Mouse (Mus musculus): ENCODE data around the gene Nkx1-2. TPM values are rescaled to one million over a fixed set of nuclear protein-coding genes. Genes with fewer than 3 reads are reported as not detected.

Gene Nkx1-2
- not detected in 2 replicates for polyA plus RNA-seq (2015; fragmentation: Nextera tagmentation; extraction: Ambion mirVana)

- peaks cover 97% of the 10 kb centered on the region for H3K27me3 ChIP-seq
- no peaks in the 10 kb centered on the region for H3K9me3 ChIP-seq
- H3K27ac ChIP-seq: no peak within 1 kb of the TSS
- no peaks in the 10 kb centered on the region for H3K36me3 ChIP-seq
- H3K4me2 ChIP-seq: peak within 1 kb of the TSS; percentile 73
- H3K9ac ChIP-seq: no peak within 1 kb of the TSS
- peak; percentile 49 for ATAC-seq (ENCODE audit: borderline replicate concordance, extremely low read depth, low FRiP score, low TSS enrichment)
- 1% methylated on average over 42 of the region's 52 CpGs for WGBS
- peak within 1 kb of the TSS; percentile 34 for H3K4me3 ChIP-seq
- H3K4me1 ChIP-seq: peaks cover 33% of the 10 kb centered on the region
These were observed at the start of gene Nkx1-2 for GRCm38 (mm10) chr7:132599071-132599975. TSS of gene Nkx1-2 (minus strand) at chr7:132599637.

DNA sequence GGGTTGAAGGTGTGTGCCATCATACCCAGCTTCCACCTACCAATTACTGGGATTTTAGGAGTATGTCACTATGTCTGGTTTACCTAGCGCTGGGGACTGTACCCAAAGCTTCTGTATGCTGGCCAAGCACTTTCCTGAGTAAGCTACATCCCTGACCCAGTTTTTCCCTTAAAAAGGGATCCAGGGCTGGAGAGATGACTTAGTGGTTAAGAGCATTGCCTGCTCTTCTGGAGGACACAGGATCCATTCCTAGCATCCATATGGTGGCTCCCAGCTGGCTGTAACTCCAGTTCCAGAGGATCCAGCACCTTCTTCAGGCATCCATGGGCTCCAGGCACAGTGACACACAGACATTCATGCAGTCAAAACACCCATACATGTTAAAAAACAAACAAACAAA, 47.1 kb upstream of the Nkx1-2 start:
- ATAC-seq (ENCODE audit: borderline replicate concordance, extremely low read depth, low FRiP score, low TSS enrichment): no peak
- H3K9me3 ChIP-seq: no peaks in the 10 kb centered on the region
- H3K36me3 ChIP-seq: no peaks in the 10 kb centered on the region
- H3K4me2 ChIP-seq: no peak overlapping the region
- no peaks in the 10 kb centered on the region for H3K4me1 ChIP-seq
- no peak overlapping the region for H3K9ac ChIP-seq
- WGBS: 100% methylated on average over 1 of the region's 1 CpGs
- no peaks in the 10 kb centered on the region for H3K27me3 ChIP-seq
- no peak overlapping the region for H3K27ac ChIP-seq
- H3K4me3 ChIP-seq: no peak overlapping the region

DNA sequence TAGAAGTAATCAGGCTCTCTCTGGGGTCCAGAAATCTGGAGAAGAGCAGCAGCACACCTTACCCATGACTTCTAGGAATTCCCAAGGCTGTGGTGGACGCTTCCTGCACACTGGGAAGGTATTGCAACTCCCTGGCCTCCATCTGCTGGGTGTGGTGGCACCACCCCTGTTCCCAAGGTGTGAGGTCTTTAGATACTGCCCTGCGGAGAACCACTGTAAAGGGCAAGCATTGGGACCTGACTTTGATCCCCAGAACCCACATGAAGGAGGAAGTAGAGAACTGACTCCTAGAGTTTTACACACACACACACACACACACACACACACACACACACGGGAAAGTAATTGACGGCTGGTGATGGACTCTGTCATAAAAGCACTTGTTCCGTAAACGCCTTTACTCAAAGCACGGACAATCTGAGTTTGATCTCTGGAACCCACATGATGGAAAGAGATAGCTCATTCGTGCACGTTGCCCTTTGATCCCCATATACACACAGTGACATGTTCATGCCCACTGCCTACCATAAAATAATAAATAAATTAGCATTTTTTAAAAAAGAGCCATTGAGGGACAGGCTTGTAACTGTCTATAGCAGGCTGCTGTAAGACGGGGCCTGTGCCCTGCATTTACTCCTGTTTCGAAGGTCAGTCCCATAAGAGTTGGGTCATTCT, 45.3 kb upstream of the Nkx1-2 start:
- H3K27ac ChIP-seq: no peak overlapping the region
- no peak overlapping the region for H3K4me2 ChIP-seq
- 74% methylated on average over 11 of the region's 11 CpGs for WGBS
- no peaks in the 10 kb centered on the region for H3K4me1 ChIP-seq
- no peak for ATAC-seq (ENCODE audit: borderline replicate concordance, extremely low read depth, low FRiP score, low TSS enrichment)
- no peaks in the 10 kb centered on the region for H3K27me3 ChIP-seq
- no peak overlapping the region for H3K9ac ChIP-seq
- no peaks in the 10 kb centered on the region for H3K9me3 ChIP-seq
- no peak overlapping the region for H3K4me3 ChIP-seq
- no peaks in the 10 kb centered on the region for H3K36me3 ChIP-seq

GRCm38 (mm10) chr7:132641606-132642005, 42.2 kb upstream of the Nkx1-2 start:
- no peaks in the 10 kb centered on the region for H3K9me3 ChIP-seq
- H3K27ac ChIP-seq: no peak overlapping the region
- no peak overlapping the region for H3K4me3 ChIP-seq
- 81% methylated on average over 1 of the region's 1 CpGs for WGBS
- H3K9ac ChIP-seq: no peak overlapping the region
- H3K4me1 ChIP-seq: peaks cover 14% of the 10 kb centered on the region
- H3K27me3 ChIP-seq: no peaks in the 10 kb centered on the region
- no peak overlapping the region for H3K4me2 ChIP-seq
- ATAC-seq (ENCODE audit: borderline replicate concordance, extremely low read depth, low FRiP score, low TSS enrichment): no peak
- H3K36me3 ChIP-seq: no peaks in the 10 kb centered on the region

DNA sequence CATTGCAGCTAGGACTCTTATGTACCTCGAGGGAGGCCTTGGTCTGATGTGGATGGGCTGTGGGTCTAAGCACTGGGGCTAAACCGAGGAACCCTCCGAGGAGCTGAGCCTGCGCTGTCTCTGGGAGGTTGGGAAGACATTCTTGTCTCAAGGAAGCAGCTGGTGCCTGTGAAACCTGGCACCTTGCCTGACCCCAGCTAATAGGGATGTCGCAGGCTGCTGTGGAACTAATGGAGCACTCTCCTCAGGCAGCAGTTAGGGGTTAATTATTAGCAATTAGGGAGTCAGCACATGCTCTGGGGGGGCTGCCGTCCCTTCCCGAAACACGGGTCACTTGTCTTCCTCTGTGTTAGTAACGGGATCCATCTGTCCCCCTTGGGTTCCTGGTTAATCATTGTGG, 41.5 kb upstream of the Nkx1-2 start:
- H3K4me3 ChIP-seq: no peak overlapping the region
- no peak overlapping the region for H3K27ac ChIP-seq
- H3K4me1 ChIP-seq: peaks cover 14% of the 10 kb centered on the region
- 0 out of 2 replicates have a peak, but pooled peaks have one; percentile 24 for ATAC-seq (ENCODE audit: borderline replicate concordance, extremely low read depth, low FRiP score, low TSS enrichment)
- H3K36me3 ChIP-seq: no peaks in the 10 kb centered on the region
- 25% methylated on average over 9 of the region's 9 CpGs for WGBS
- no peak overlapping the region for H3K4me2 ChIP-seq
- H3K27me3 ChIP-seq: no peaks in the 10 kb centered on the region
- H3K9me3 ChIP-seq: no peaks in the 10 kb centered on the region
- H3K9ac ChIP-seq: no peak overlapping the region

- H3K9me3 ChIP-seq: no peaks in the 10 kb centered on the region
- no peak overlapping the region for H3K4me2 ChIP-seq
- no peak overlapping the region for H3K9ac ChIP-seq
- no peak overlapping the region for H3K27ac ChIP-seq
- H3K27me3 ChIP-seq: no peaks in the 10 kb centered on the region
- H3K36me3 ChIP-seq: no peaks in the 10 kb centered on the region
- 55% methylated on average over 12 of the region's 12 CpGs for WGBS
- ATAC-seq (ENCODE audit: borderline replicate concordance, extremely low read depth, low FRiP score, low TSS enrichment): peak; percentile 52; the same call in 1 of the 2 replicates
- H3K4me1 ChIP-seq: peaks cover 14% of the 10 kb centered on the region
- no peak overlapping the region for H3K4me3 ChIP-seq
These were observed 39.1 kb upstream of the Nkx1-2 start for GRCm38 (mm10) chr7:132638446-132639087.

DNA sequence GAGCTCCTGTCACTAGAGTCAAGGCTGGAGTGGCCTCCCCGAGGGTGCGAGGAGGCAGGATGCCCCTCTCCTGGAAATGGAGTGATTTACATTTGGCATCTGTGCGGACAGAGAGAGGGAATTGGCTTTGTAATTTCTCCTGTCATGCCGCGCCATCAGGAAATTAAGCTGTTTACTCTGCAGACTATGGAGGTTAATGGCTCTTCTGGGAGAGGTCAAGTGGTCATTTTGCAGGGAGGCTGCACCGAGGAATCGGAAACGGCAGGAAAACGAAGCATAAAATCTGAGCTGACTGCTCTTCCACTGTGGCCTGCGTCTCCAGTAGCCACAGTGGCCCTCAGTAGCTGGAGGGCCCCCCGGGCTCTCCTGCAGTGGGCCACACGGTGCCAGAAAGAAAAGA, 37.9 kb upstream of the Nkx1-2 start:
- no peaks in the 10 kb centered on the region for H3K27me3 ChIP-seq
- H3K9me3 ChIP-seq: no peaks in the 10 kb centered on the region
- H3K4me1 ChIP-seq: peaks cover 14% of the 10 kb centered on the region
- WGBS: 15% methylated on average over 12 of the region's 12 CpGs
- H3K27ac ChIP-seq: no peak overlapping the region
- H3K36me3 ChIP-seq: no peaks in the 10 kb centered on the region
- no peak overlapping the region for H3K9ac ChIP-seq
- no peak overlapping the region for H3K4me2 ChIP-seq
- no peak overlapping the region for H3K4me3 ChIP-seq
- no peak for ATAC-seq (ENCODE audit: borderline replicate concordance, extremely low read depth, low FRiP score, low TSS enrichment)

DNA sequence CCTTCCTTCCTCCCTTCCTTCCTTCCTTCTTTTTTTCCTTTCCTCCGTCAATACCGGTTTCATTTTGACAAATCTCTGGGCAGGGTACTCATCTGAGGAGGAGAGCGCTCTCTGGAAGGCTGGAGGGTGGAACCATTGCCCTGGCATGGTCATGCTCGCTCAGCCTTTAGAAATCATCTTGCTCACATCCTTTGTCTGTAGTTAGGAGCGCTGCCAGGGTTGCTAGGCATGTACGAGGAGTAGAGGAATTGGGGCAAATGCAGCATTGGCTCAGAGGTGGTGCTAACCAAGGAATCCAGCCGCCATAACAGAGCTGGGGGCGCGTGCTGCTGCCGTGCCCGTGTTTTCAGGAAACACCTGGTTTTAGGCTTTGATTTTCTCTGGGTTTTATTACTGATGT, 31.9 kb upstream of the Nkx1-2 start:
- ATAC-seq (ENCODE audit: borderline replicate concordance, extremely low read depth, low FRiP score, low TSS enrichment): no peak
- Histone ChIP-seq H3K36me3 (no peaks in the 10 kb centered on the region), H3K9ac (no peak overlapping the region), H3K4me1 (no peaks in the 10 kb centered on the region), H3K27ac (no peak overlapping the region), H3K27me3 (no peaks in the 10 kb centered on the region), H3K4me2 (no peak overlapping the region), H3K4me3 (no peak overlapping the region), H3K9me3 (no peaks in the 10 kb centered on the region)
- 79% methylated on average over 11 of the region's 11 CpGs for WGBS

GRCm38 (mm10) chr7:132627448-132627847, 28.0 kb upstream of the Nkx1-2 start:
- H3K9me3 ChIP-seq: no peaks in the 10 kb centered on the region
- no peak for ATAC-seq (ENCODE audit: borderline replicate concordance, extremely low read depth, low FRiP score, low TSS enrichment)
- no peak overlapping the region for H3K9ac ChIP-seq
- H3K27me3 ChIP-seq: no peaks in the 10 kb centered on the region
- H3K27ac ChIP-seq: no peak overlapping the region
- no peak overlapping the region for H3K4me2 ChIP-seq
- H3K4me3 ChIP-seq: no peak overlapping the region
- 71% methylated on average over 3 of the region's 3 CpGs for WGBS
- no peaks in the 10 kb centered on the region for H3K4me1 ChIP-seq
- no peaks in the 10 kb centered on the region for H3K36me3 ChIP-seq

DNA sequence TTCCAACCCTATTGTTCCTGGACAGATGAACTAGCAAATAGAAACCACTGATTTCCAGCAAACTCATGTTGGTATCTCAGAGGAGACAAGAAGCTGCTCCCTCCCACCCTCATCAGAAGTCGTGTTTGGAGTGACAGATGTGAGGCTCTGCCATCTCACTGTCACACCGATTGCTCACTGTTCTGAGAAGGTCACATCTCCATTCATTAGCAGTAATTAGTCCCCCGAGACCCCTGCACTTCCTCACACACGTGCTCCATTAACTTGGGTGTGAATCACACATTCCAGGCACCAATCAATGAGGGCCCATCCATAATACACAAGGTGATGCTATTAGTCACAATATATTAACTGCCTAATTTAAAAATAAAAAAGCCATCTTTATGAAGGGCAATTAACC, 26.7 kb upstream of the Nkx1-2 start:
- 56% methylated on average over 4 of the region's 4 CpGs for WGBS
- no peaks in the 10 kb centered on the region for H3K36me3 ChIP-seq
- H3K9me3 ChIP-seq: no peaks in the 10 kb centered on the region
- H3K27me3 ChIP-seq: no peaks in the 10 kb centered on the region
- H3K4me2 ChIP-seq: no peak overlapping the region
- no peak for ATAC-seq (ENCODE audit: borderline replicate concordance, extremely low read depth, low FRiP score, low TSS enrichment)
- H3K4me3 ChIP-seq: no peak overlapping the region
- no peaks in the 10 kb centered on the region for H3K4me1 ChIP-seq
- H3K27ac ChIP-seq: no peak overlapping the region
- H3K9ac ChIP-seq: no peak overlapping the region

DNA sequence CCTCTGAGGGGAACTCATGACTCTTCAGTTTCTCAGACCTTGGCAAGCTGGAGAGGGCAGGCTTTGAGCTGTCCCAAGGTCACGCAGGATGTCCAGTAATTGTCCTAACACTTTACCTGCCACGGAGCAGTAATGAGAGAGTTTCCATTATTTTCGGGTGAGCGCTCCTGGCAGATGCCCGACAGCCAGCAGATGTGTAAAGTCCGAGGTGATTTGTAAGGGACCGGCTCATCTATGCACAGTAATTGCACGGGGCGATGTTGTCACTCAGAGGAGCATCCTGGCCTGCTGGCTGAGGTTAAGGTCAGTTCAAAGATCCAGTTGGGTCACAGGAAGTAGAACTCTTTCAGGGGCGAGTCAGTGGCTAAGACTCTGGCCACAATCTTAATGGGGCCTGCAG, 24.7 kb upstream of the Nkx1-2 start:
- Histone ChIP-seq H3K36me3 (no peaks in the 10 kb centered on the region), H3K27me3 (no peaks in the 10 kb centered on the region), H3K27ac (no peak overlapping the region), H3K4me3 (no peak overlapping the region), H3K4me2 (no peak overlapping the region), H3K4me1 (no peaks in the 10 kb centered on the region), H3K9me3 (no peaks in the 10 kb centered on the region), H3K9ac (no peak overlapping the region)
- 70% methylated on average over 10 of the region's 10 CpGs for WGBS
- ATAC-seq (ENCODE audit: borderline replicate concordance, extremely low read depth, low FRiP score, low TSS enrichment): no peak
